ENCODE assay signal across 8 mouse cellular contexts in genomic region chr16:30038663-30039593, GRCm38 (mm10). TPM values are rescaled to one million over a fixed set of nuclear protein-coding genes. Genes with fewer than 3 reads are reported as not detected.
DNase-seq lines count a peak whose midpoint lies in the region; ATAC-seq lines count a peak whose summit lies in the region.

No protein-coding gene starts in this region.

- 6% methylated on average over 16 of the region's 17 CpGs for WGBS in neural tube, embryonic 12.5 days

- peaks cover 25% of the 10 kb centered on the region for H3K27me3 ChIP-seq in neural tube, embryonic 12.5 days (replicated peaks)

- H3K9me3 ChIP-seq in neural tube, embryonic 12.5 days: no peaks in the 10 kb centered on the region

- H3K4me1 ChIP-seq in neural tube, embryonic 12.5 days: peaks cover 9% of the 10 kb centered on the region

- peak; percentile 72 for DNase-seq in embryo, embryonic 10 days (ENCODE audit: low spot score)
- no peak for DNase-seq in embryo, embryonic 11 days
- DNase-seq in Muller cell, postnatal 12 days (ENCODE audit: inconsistent ontology term): peak; percentile 89
- DNase-seq in induced T-regulatory cell, adult 2 months (ENCODE audit: low read depth): peak; percentile 37
- DNase-seq in yolk sac, embryonic 10.5 days (ENCODE audit: low spot score): peak; percentile 42
- no peak for DNase-seq in gastrocnemius, adult 8-10 months (ENCODE audit: low spot score in 2 of 2)
- no peak for DNase-seq in testis, postnatal 14 days (ENCODE audit: low spot score)

- H3K4me3 ChIP-seq in neural tube, embryonic 12.5 days: no peak overlapping the region

- no peaks in the 10 kb centered on the region for H3K36me3 ChIP-seq in neural tube, embryonic 12.5 days

- H3K4me2 ChIP-seq in neural tube, embryonic 12.5 days (replicated peaks): no peak overlapping the region; the same call in 1 of the 2 replicates

- H3K9ac ChIP-seq in neural tube, embryonic 12.5 days: no peak overlapping the region

- H3K27ac ChIP-seq in neural tube, embryonic 12.5 days: no peak overlapping the region

- peak; percentile 48 for ATAC-seq in neural tube, embryonic 12.5 days (ENCODE audit: low FRiP score, low read depth)

RNA-seq across cellular contexts. Expression of gene Hes1, which starts 25.3 kb away (rescaled TPM):
- 50.5 and 51.1 TPM in 2 replicates for polyA plus RNA-seq in neural tube, embryonic 12.5 days (2016; fragmentation: Nextera tagmentation; extraction: Ambion mirVana)
- total RNA-seq in gastrocnemius, adult 8-10 months (2022): 10 to 100 TPM in 2 of 4 experiments, 1 to 10 TPM in 2; 8.9 to 13.4 (median 9.9) TPM

Comparison
In these comparisons a context has a peak if more than half of its experiments do, and no peak if none do; other contexts are left out.
1. DNase-seq: peak in embryo, embryonic 10 days (single experiment), Muller cell, postnatal 12 days (single experiment), induced T-regulatory cell, adult 2 months (single experiment) and yolk sac, embryonic 10.5 days (single experiment); none in embryo, embryonic 11 days (single experiment), gastrocnemius, adult 8-10 months (0 of 2) and testis, postnatal 14 days (single experiment).